Mouse (Mus musculus) neural tube, embryonic 15.5 days (tissue): ENCODE measurements at regions not wholly inside any gene's neighbourhood (a gene's known extent, or its start where the extent isn't known, plus 50 kb on each side); places are given as distances from the start of the nearest gene placed in this dataset.
A peak's percentile ranks its signal among the peaks of the same experiment; 100 is the strongest.
"Not testable (repeated sequence)": the region's sequence is repeated elsewhere in the genome, so short reads cannot be mapped to it uniquely, and the experiment has no call there.

Experiments
- ATAC-seq: fragments of 200-750 bp; cut with Nextera tagmentation; 2 replicates; pipeline ENCODE4 v1.8.0; 2017; ENCODE audit warnings: mild to moderate bottlenecking, moderate TSS enrichment, moderate library complexity; ENCODE audit not compliant: low FRiP score
- H3K27ac ChIP-seq: fragments of 300-500 bp; sonication (generic); replicated peaks from 2 replicates; pipeline ENCODE4 v1.5.1; 2015; ENCODE audit warnings: mild to moderate bottlenecking, inconsistent platforms
- H3K27me3 ChIP-seq: fragments of 300-500 bp; sonication (generic); replicated peaks from 2 replicates; pipeline ENCODE4 v1.6.1; 2015; ENCODE audit warnings: inconsistent platforms
- H3K36me3 ChIP-seq: fragments of 300-500 bp; sonication (generic); 2 replicates; pipeline ENCODE4 v1.6.1; 2015; ENCODE audit warnings: inconsistent platforms
- H3K4me1 ChIP-seq: fragments of 300-500 bp; sonication (generic); 2 replicates; pipeline ENCODE4 v1.6.1; 2015; ENCODE audit warnings: inconsistent platforms
- H3K4me2 ChIP-seq: fragments of 300-500 bp; sonication (generic); 2 replicates; pipeline ENCODE4 v1.6.1; 2015; ENCODE audit warnings: inconsistent platforms, mild to moderate bottlenecking, moderate library complexity
- H3K4me3 ChIP-seq: fragments of 300-500 bp; sonication (generic); replicated peaks from 2 replicates; pipeline ENCODE4 v1.5.1; 2015; ENCODE audit warnings: mild to moderate bottlenecking, inconsistent platforms
- H3K9ac ChIP-seq: fragments of 300-500 bp; sonication (generic); replicated peaks from 2 replicates; pipeline ENCODE4 v1.6.1; 2015; ENCODE audit warnings: mild to moderate bottlenecking, inconsistent platforms
- H3K9me3 ChIP-seq: fragments of 300-500 bp; sonication (generic); replicated peaks from 2 replicates; pipeline ENCODE4 v1.6.1; 2016; ENCODE audit warnings: inconsistent platforms
- WGBS: fragments of 180-500 bp; shearing (Covaris S2); methylation state at CpG from one replicate; pipeline ENCODE4 v1.1.7; 2015; ENCODE audit warnings: mixed read lengths; 5-methylcytosine and 5-hydroxymethylcytosine counted together

GRCm38 (mm10) chr4:23636231-23636928 lies 859.9 kb upstream of the Mms22l start:
- Histone ChIP-seq H3K27me3 (no peaks in the 10 kb centered on the region), H3K4me2 (peak overlapping the region; percentile 44), H3K9ac (0 out of 2 replicates have a peak overlapping the region, but pooled peaks have one; percentile 14), H3K4me1 (peaks cover 10% of the 10 kb centered on the region), H3K9me3 (no peaks in the 10 kb centered on the region), H3K36me3 (no peaks in the 10 kb centered on the region), H3K27ac (peak overlapping the region; percentile 38), H3K4me3 (0 out of 2 replicates have a peak overlapping the region, but pooled peaks have one; percentile 8)
- peak; percentile 87 for ATAC-seq
- WGBS, result 8% methylated on average over 9 of the region's 9 CpGs

- H3K9me3 ChIP-seq, result no peaks in the 10 kb centered on the region
- WGBS, result 13% methylated on average over 2 of the region's 2 CpGs
- peaks cover 10% of the 10 kb centered on the region for H3K4me1 ChIP-seq
- no peak overlapping the region for H3K4me2 ChIP-seq
- H3K9ac ChIP-seq, result no peak overlapping the region
- no peak overlapping the region for H3K4me3 ChIP-seq
- no peaks in the 10 kb centered on the region for H3K36me3 ChIP-seq
- no peaks in the 10 kb centered on the region for H3K27me3 ChIP-seq
- no peak overlapping the region for H3K27ac ChIP-seq
- peak; percentile 43; the same call in 1 of the 2 replicates for ATAC-seq
Observed at GRCm38 (mm10) chr4:23636929-23637235, 859.4 kb upstream of the Mms22l start.

- ATAC-seq, H3K4me3 ChIP-seq, H3K4me2 ChIP-seq, H3K9ac ChIP-seq, H3K4me1 ChIP-seq, H3K36me3 ChIP-seq, H3K27me3 ChIP-seq, H3K27ac ChIP-seq, H3K9me3 ChIP-seq: not testable (repeated sequence)
- WGBS, result 83% methylated on average over 5 of the region's 5 CpGs
Observed at GRCm38 (mm10) chr4:23656671-23657070, 839.6 kb upstream of the Mms22l start.

GRCm38 (mm10) chr4:23668896-23669295 lies 827.4 kb upstream of the Mms22l start:
- WGBS, result 72% methylated on average over 2 of the region's 2 CpGs
- no peaks in the 10 kb centered on the region for H3K9me3 ChIP-seq
- ATAC-seq, result no peak
- H3K4me2 ChIP-seq, result no peak overlapping the region
- H3K4me3 ChIP-seq, result no peak overlapping the region
- no peaks in the 10 kb centered on the region for H3K27me3 ChIP-seq
- no peak overlapping the region for H3K27ac ChIP-seq
- no peaks in the 10 kb centered on the region for H3K4me1 ChIP-seq
- no peak overlapping the region for H3K9ac ChIP-seq
- H3K36me3 ChIP-seq, result no peaks in the 10 kb centered on the region

- H3K27ac ChIP-seq, result no peak overlapping the region
- H3K27me3 ChIP-seq, result no peaks in the 10 kb centered on the region
- H3K9me3 ChIP-seq, result no peaks in the 10 kb centered on the region
- ATAC-seq, result no peak
- H3K9ac ChIP-seq, result no peak overlapping the region
- H3K36me3 ChIP-seq, result no peaks in the 10 kb centered on the region
- H3K4me2 ChIP-seq, result no peak overlapping the region
- H3K4me1 ChIP-seq, result no peaks in the 10 kb centered on the region
- no peak overlapping the region for H3K4me3 ChIP-seq
Observed at GRCm38 (mm10) chr4:23703626-23704025, 792.6 kb upstream of the Mms22l start.

- Histone ChIP-seq H3K4me1 (no peaks in the 10 kb centered on the region), H3K9ac (no peak overlapping the region), H3K36me3 (no peaks in the 10 kb centered on the region), H3K4me2 (no peak overlapping the region), H3K9me3 (no peaks in the 10 kb centered on the region), H3K27ac (no peak overlapping the region), H3K4me3 (no peak overlapping the region), H3K27me3 (no peaks in the 10 kb centered on the region)
- ATAC-seq, result no peak
- WGBS, result 89% methylated on average over 2 of the region's 2 CpGs
Observed at GRCm38 (mm10) chr4:23710716-23711115, 785.5 kb upstream of the Mms22l start.

- no peaks in the 10 kb centered on the region for H3K4me1 ChIP-seq
- no peak overlapping the region for H3K4me3 ChIP-seq
- WGBS, result 73% methylated on average over 8 of the region's 8 CpGs
- no peaks in the 10 kb centered on the region for H3K27me3 ChIP-seq
- no peak overlapping the region for H3K27ac ChIP-seq
- H3K9me3 ChIP-seq, result no peaks in the 10 kb centered on the region
- H3K36me3 ChIP-seq, result no peaks in the 10 kb centered on the region
- no peak overlapping the region for H3K4me2 ChIP-seq
- H3K9ac ChIP-seq, result no peak overlapping the region
- no peak for ATAC-seq
Observed at GRCm38 (mm10) chr4:23713781-23714415, 782.4 kb upstream of the Mms22l start.

- no peak for ATAC-seq
- no peaks in the 10 kb centered on the region for H3K36me3 ChIP-seq
- no peaks in the 10 kb centered on the region for H3K9me3 ChIP-seq
- no peak overlapping the region for H3K27ac ChIP-seq
- no peak overlapping the region for H3K4me3 ChIP-seq
- 55% methylated on average over 2 of the region's 2 CpGs for WGBS
- H3K4me2 ChIP-seq, result no peak overlapping the region
- no peak overlapping the region for H3K9ac ChIP-seq
- no peaks in the 10 kb centered on the region for H3K27me3 ChIP-seq
- H3K4me1 ChIP-seq, result no peaks in the 10 kb centered on the region
Observed at GRCm38 (mm10) chr4:23727846-23728245, 768.4 kb upstream of the Mms22l start.

- Histone ChIP-seq H3K36me3 (no peaks in the 10 kb centered on the region), H3K9ac (no peak overlapping the region), H3K4me2 (no peak overlapping the region), H3K27ac (no peak overlapping the region), H3K4me3 (no peak overlapping the region), H3K9me3 (no peaks in the 10 kb centered on the region), H3K4me1 (no peaks in the 10 kb centered on the region), H3K27me3 (no peaks in the 10 kb centered on the region)
- no peak for ATAC-seq
- WGBS, result 26% methylated on average over 4 of the region's 4 CpGs
Observed at GRCm38 (mm10) chr4:23732471-23732870, 763.8 kb upstream of the Mms22l start.

- 23% methylated on average over 7 of the region's 7 CpGs for WGBS
- Histone ChIP-seq H3K9me3 (no peaks in the 10 kb centered on the region), H3K9ac (no peak overlapping the region), H3K36me3 (no peaks in the 10 kb centered on the region), H3K4me2 (peak overlapping the region; percentile 31), H3K27ac (no peak overlapping the region), H3K27me3 (no peaks in the 10 kb centered on the region), H3K4me3 (no peak overlapping the region), H3K4me1 (peaks cover 4% of the 10 kb centered on the region; the same call in 1 of the 2 replicates)
- no peak for ATAC-seq
Observed at GRCm38 (mm10) chr4:23744079-23744478, 752.2 kb upstream of the Mms22l start.

- no peak for ATAC-seq
- H3K27me3 ChIP-seq, result no peaks in the 10 kb centered on the region
Observed at GRCm38 (mm10) chr4:23758005-23758404, 738.2 kb upstream of the Mms22l start.

GRCm38 (mm10) chr4:23787417-23788204 lies 708.6 kb upstream of the Mms22l start:
- no peak overlapping the region for H3K4me3 ChIP-seq
- H3K9ac ChIP-seq, result no peak overlapping the region
- no peak overlapping the region for H3K27ac ChIP-seq
- 13% methylated on average over 4 of the region's 4 CpGs for WGBS
- H3K4me2 ChIP-seq, result no peak overlapping the region
- ATAC-seq, result peak; percentile 85
- H3K4me1 ChIP-seq, result 0 out of 2 replicates have a peak, but pooled peaks cover 6% of the 10 kb centered on the region
- no peaks in the 10 kb centered on the region for H3K9me3 ChIP-seq
- H3K27me3 ChIP-seq, result no peaks in the 10 kb centered on the region
- no peaks in the 10 kb centered on the region for H3K36me3 ChIP-seq

More at GRCm38 (mm10) chr4:23758005-23758404, 738.2 kb upstream of the Mms22l start:
- Histone ChIP-seq H3K9ac (no peak overlapping the region), H3K4me3 (no peak overlapping the region), H3K36me3 (no peaks in the 10 kb centered on the region), H3K4me2 (no peak overlapping the region), H3K9me3 (no peaks in the 10 kb centered on the region), H3K27ac (no peak overlapping the region), H3K4me1 (no peaks in the 10 kb centered on the region)
